Mouse (Mus musculus) kidney, adult 18-20 months (tissue): ENCODE measurements at regions not wholly inside any gene's neighbourhood (a gene's known extent, or its start where the extent isn't known, plus 50 kb on each side); places are given as distances from the start of the nearest gene placed in this dataset.

Source experiments
- DNase-seq: peaks from one replicate; pipeline ENCODE4 v3.0.0; 2021

GRCm38 (mm10) chr14:114808621-114809020 is 283.4 kb upstream of the Gpc5 start:
- no peak for DNase-seq

- no peak for DNase-seq
These were observed 271.3 kb upstream of the Gpc5 start for GRCm38 (mm10) chr14:114820677-114821076.

GRCm38 (mm10) chr14:114821098-114821594 is 270.9 kb upstream of the Gpc5 start:
- DNase-seq, result no peak

DNA sequence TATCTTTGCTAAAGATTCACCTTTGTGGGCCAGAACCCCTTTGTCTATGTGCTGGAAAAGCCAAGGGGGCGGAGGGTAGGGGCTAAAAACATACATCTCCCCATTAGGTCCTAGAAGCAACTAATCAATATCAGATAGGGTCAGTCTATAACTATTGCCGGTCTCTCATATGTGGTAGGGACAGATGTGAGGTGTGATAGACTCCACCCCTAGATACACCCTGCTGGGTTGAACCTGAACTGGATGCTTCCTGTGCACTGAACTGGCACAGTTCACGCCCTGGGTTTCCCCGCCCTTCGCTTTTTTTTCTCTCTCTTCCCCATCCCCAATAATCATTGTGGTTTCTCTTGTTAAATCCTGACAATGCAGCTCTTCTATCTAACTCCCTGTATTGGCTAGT is 270.3 kb upstream of the Gpc5 start:
- DNase-seq, result no peak

DNA sequence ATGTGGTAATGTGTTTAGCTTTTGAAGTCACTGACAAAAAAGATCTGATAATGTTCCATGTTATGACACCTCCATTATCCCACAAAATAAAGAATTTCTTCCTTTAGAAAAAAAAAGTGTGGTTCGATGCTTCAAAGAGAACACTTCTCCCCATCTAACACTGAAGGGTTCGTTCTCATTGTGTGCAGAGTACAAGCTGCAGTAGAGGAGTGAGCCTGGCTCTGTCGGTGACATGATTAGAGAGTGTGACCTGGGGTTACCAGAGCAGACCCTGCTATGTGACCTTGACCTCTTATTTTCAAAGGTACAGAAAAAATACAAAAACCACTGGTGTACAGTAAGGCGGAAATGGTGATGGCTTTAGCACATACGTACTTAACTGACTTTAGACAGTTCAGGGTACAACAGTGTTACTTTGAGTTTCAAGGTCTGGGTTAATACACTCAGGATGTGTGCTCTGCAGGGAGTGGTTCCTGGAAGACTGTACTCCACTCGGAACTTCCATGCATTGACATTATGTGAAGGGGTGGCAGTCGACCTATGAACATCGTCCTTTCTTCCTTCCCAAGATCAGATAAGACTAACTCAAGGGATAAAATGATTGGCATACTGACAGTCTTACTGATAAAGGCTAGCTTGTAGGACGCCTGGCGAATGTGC is 265.2 kb upstream of the Gpc5 start:
- DNase-seq, result no peak

DNA sequence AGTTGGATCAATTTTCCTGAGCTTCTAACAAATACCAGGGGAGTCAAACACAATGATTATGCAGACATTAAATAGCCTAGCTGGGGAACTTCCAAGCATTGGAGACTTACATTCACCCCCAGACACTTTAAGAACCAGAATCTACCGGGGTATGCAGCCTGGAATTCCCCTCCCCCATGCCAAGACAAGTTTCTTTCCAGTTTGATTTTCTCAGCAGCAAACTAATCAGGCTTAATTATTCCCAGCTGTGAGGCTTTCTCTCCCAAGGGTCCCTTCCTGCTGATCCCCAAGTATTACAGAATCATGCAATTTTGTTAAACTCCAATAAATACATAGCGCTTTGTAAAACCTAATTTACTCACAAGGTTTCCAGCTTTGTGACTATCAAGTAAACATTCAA is 262.7 kb upstream of the Gpc5 start:
- DNase-seq, result no peak

- DNase-seq, result no peak
These were observed 259.0 kb upstream of the Gpc5 start for GRCm38 (mm10) chr14:114832987-114833386.

- DNase-seq, result no peak
These were observed 255.2 kb upstream of the Gpc5 start for GRCm38 (mm10) chr14:114836723-114837349.

- DNase-seq, result no peak
These were observed 254.3 kb upstream of the Gpc5 start for GRCm38 (mm10) chr14:114837652-114838276.

GRCm38 (mm10) chr14:114839340-114839903 is 252.6 kb upstream of the Gpc5 start:
- DNase-seq, result no peak

- no peak for DNase-seq
These were observed 251.2 kb upstream of the Gpc5 start for GRCm38 (mm10) chr14:114840766-114841165.

DNA sequence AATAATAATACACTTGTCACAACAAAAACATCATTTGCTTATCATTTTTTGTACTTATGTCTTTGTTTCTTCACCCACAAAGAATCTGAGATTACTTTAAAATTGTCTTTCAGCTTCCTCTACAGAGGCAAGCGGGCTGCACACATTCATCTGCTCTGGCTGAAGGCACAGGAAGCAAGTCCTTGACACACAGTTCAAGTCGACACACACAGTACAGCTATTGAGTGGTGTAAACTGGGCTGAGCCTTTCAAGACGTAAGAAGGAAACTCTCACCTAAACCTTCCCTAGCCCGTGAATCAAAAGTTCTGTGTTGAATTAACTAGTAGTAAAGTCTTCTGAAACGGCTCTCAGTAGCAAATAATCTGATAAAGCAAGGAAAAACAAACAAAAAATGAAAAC is 250.5 kb upstream of the Gpc5 start:
- no peak for DNase-seq

DNA sequence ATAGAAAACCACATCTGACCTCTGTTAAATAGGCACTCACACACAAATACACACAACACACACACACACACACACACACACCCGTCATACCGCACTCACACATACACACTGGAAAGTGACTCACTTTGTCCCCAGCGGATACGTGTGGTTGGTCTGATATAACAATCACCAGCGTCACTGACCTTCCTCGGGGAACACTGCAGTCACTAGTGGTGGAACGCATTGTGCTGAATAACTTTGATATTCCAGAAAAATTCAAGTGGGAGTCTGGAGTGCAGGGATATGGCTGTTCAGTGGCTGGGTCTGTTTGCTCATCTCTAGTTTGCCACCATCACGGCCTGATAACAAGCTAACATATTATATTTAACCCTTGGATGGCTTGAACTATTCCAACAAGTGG is 249.7 kb upstream of the Gpc5 start:
- no peak for DNase-seq

- DNase-seq, result no peak
These were observed 248.8 kb upstream of the Gpc5 start for GRCm38 (mm10) chr14:114843105-114843743.

DNA sequence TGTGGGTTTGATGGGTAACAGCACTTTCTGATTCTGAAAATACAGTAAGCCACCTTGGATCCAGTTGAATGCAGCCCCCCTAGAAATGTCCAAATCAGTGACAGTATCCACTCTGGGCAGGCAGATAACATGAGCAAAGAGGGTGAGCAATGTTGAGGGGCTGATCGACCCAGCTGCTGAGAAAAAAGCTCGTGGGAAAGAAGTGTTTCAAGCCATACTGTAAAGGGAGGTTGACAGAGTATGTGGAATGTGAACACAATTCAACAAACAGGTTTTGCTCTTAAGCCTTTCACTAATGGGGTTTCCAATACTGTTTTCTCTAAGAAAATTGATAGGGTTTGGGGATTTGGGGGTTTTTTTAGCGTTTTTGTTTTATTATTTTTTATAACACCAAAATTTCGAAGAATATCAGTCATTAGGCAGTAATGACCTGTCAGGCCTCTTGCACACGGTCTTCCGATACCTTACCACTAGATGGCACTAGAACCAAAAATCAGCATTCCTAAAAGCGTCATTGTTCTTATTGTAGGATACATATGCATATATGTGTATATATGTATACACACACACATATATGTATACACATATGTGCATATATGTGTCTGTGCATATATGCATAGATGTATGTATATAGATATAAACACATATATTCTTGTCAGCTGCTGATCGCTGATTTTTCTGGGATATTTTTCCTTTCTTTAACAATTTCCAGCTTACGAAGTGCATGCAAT is 237.5 kb upstream of the Gpc5 start:
- DNase-seq, result no peak

GRCm38 (mm10) chr14:114855055-114855740 is 236.8 kb upstream of the Gpc5 start:
- no peak for DNase-seq

DNA sequence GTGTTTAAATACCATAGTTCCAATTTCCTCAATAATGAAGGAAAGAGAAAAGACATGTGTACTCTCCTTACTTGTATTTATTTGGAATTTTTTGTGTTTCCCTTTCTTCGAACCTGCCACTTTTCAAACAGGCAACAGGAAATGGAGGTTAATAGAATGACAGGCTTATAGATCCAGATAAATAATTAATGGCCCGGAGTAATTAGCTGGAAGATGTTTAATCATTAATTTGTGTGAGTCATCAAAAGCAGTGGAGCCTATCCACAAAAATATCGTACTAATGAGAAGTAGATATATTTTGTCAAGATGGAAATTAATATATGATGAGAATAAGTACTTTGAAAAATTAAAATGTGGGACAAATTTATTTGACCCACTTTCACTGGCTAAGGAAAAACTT is 236.3 kb upstream of the Gpc5 start:
- DNase-seq, result no peak

DNA sequence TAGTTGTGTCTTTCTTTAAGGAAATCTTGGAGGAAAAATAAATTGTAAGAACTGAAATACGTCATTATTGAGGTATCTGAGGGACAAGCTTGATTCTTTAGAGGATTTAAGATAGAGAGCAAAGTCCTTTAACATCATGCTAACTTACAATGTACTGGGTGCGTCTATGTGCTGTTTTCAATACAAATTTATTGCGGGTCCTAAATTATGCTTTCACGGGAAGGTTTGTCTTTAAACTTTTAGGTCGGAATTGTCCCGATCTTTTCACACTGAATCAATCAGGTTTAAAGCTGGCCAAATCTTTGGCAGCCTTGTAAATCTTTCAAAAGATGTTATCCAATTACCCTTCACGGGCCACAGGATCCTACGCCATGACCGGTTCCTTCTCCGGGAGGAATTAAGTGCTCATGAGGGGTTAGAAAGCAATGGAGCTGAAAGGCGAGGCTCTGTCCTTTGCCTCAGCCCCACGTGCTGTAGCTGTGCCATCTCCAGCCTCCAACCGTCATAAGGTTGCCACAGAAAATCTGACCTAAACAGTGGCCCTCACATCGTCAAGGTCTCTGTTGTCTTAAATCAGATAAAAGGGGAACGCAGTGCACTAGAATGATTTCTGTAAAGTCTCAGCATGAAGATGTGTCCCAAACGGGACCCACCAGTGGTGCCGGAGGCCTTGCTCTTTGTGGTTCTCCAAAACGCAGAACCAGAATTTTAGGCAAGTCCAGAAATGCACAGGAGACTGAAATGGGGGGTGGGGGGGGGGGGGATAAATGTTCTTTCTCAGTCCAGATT is 235.6 kb upstream of the Gpc5 start:
- DNase-seq, result no peak

- DNase-seq, result no peak
These were observed 234.8 kb upstream of the Gpc5 start for GRCm38 (mm10) chr14:114857171-114857570.

DNA sequence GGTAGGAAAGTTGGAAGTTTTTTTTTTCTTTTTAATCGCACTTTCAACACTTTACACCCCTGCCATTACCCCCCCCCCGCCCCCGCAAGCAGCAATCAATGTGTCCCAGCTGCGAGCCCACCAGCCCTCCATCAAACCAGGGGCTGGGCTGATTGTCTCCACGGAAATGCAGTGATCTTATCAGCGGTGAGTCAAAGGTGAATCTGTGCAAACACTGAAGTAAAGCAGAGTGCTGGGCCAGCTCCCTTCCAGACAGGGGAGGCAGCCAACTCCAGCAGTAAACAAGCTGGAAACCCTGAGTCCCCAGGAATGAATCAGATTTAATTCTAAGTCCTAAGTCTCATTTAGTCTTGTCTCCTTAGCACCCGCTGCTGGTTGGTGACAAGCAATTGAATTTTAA is 234.3 kb upstream of the Gpc5 start:
- no peak for DNase-seq

- no peak for DNase-seq
These were observed 228.4 kb upstream of the Gpc5 start for GRCm38 (mm10) chr14:114863585-114863984.
